Mouse (Mus musculus): ENCODE results near the gene Abr.

The Abr gene

DNA sequence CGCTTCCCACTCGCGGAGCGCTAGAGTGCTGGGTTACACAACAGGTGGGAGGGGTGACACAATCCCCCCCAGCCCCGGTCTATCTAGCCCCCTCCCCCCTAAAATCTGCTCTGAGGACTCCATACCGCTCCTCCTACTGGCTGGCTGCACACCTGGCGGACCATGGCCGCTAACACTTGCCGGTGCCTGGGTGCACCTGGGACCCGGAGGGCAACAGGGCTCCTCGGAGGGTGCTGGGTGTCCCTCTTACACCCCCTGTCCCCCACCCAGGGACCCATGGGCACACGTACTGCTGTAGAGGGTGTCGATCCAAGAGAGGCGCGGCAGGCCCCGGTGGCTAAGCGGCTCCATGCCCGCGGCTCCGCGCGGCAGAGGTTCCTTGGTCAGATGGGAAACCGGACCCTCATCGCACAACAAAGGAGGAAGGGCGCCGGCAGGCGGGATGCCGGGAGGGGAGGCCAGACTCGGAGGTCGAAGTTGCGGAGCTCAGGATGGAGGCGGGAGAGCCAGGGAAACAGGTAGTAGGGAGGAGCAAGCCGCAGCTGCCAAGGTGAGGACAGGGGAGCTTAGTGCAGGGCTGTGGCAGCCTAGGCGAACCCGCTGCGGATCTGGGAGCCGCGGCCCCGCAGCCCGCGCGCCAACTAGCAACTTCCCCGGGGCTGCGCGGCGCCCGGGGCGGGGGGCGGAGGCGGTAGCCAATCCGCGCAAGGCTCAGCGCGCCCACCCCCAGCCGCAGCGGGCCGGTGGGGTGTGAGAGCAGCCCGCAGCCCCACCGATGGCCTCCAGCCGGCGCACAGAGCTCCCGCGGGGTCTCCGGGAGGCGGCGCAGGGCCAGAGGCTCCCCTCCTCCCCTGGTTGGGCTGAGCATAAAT, 51.1 kb downstream of the Abr start:
- ATAC-seq (ENCODE audit: insufficient number of reproducible peaks, low FRiP score, low TSS enrichment) = no peak

GRCm38 (mm10) chr11:76570201-76570731, 51.8 kb downstream of the Abr start:
- no peak for ATAC-seq (ENCODE audit: insufficient number of reproducible peaks, low FRiP score, low TSS enrichment)

DNA sequence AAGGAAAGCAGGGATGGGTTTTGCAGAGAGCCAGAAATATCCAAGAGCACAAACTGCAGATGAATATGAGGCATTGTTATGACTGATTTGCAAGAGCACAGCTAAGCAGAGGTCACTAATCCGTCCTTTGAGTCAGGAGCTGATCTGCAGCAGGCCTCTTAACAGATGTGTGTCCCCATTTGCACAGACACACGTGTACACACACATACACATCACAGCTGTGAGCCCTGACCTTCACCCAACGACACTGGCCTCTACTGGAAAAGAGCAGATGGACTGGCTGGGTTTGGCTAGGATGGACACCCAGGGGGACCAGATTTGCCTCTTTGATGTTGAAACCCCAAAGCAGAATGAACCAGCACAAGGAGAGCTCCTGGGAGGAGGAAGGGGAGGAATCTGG, 52.7 kb downstream of the Abr start:
- ATAC-seq (ENCODE audit: insufficient number of reproducible peaks, low FRiP score, low TSS enrichment) = no peak

DNA sequence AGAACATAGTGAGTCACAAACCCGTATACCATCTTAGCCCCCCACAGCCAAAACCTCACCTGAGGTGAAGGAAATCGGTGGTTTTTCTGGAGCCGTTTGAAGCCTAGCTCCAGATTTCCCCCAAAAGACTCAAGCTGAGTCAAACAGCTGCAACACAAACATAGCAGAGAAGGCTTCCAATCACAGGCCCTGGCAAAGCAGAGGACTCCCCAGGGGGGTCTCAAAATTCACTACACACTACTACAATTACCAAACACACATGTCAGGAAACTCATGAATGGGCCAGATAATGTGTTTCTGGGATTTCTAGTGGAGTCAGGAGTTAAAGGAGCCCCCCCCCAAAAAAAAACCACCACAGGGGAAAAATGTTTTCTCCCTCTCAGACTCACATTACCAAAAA, 56.0 kb downstream of the Abr start:
- no peak for ATAC-seq (ENCODE audit: insufficient number of reproducible peaks, low FRiP score, low TSS enrichment)

GRCm38 (mm10) chr11:76562584-76562983, 59.5 kb downstream of the Abr start:
- no peak for ATAC-seq (ENCODE audit: insufficient number of reproducible peaks, low FRiP score, low TSS enrichment)

DNA sequence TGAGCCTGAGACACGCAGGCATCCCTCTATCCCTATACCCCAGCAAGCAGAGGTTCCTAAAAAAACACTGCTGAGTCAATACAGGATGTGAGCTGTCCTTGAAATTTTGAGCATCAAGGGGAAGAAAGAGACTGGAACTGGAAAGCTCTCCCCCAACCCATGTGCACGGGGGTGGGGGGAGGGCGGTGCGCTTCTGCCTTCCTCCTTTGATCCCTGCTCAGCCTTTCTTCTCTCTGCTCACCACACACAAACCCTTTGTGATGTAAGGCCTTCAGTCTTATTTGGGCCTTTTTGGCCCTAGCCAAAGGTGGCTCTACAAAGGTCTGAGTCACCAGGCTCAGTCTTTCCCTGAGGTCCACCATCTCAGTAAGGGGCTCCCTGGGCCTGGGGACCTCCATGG, 59.9 kb downstream of the Abr start:
- no peak for ATAC-seq (ENCODE audit: insufficient number of reproducible peaks, low FRiP score, low TSS enrichment)

GRCm38 (mm10) chr11:76557837-76558236, 64.3 kb downstream of the Abr start:
- ATAC-seq (ENCODE audit: insufficient number of reproducible peaks, low FRiP score, low TSS enrichment) = no peak

GRCm38 (mm10) chr11:76548153-76548721, 73.9 kb downstream of the Abr start:
- ATAC-seq (ENCODE audit: insufficient number of reproducible peaks, low FRiP score, low TSS enrichment) = no peak

DNA sequence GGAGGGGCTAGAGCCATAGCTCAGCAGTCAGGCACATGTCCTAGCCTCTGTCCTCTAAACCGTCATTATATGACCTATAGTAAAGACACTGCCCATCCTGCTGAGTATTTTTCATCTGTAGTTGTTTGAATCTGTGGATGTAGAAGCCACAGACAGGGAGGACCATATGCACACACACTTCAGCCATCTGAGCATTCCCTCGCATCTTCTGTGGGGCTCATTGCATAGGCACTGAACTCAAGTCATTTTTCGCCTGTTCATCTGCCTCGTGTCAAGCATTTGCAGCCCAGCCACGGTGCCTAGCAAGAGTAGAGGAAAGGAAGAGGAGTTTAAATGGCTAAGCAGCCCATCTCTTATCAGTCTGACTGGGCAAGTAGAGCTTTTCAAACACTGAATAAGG, 74.7 kb downstream of the Abr start:
- no peak for ATAC-seq (ENCODE audit: insufficient number of reproducible peaks, low FRiP score, low TSS enrichment)

- ATAC-seq (ENCODE audit: insufficient number of reproducible peaks, low FRiP score, low TSS enrichment) = no peak
Measured at GRCm38 (mm10) chr11:76546431-76546830, 75.7 kb downstream of the Abr start.

DNA sequence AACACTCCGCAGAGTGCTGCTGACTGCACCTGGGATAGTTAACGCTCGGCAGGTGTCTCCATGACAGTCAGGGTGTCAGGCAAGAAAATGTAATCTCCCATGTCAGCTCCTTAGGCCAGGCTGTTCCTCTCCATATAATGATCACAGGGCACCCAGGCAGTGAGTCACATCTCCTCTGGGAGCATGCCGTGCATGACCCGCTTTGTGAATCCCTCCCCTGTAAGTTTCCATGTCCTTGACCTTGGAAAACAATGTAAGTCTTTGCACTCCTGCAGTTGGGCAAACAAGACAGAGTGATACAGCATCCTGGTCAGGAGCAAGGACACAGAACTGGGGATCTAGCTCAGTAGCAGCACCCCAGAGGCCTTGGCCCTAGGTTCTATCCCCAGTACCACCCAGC, 78.8 kb downstream of the Abr start:
- ATAC-seq (ENCODE audit: insufficient number of reproducible peaks, low FRiP score, low TSS enrichment) = no peak

- no peak for ATAC-seq (ENCODE audit: insufficient number of reproducible peaks, low FRiP score, low TSS enrichment)
Measured at GRCm38 (mm10) chr11:76540973-76541372, 81.1 kb downstream of the Abr start.

- ATAC-seq (ENCODE audit: insufficient number of reproducible peaks, low FRiP score, low TSS enrichment) = peak; percentile 36; the same call in 1 of the 2 replicates
Measured at GRCm38 (mm10) chr11:76537401-76537800, 84.7 kb downstream of the Abr start.

- ATAC-seq (ENCODE audit: insufficient number of reproducible peaks, low FRiP score, low TSS enrichment) = no peak
Measured at GRCm38 (mm10) chr11:76536576-76537354, 85.3 kb downstream of the Abr start.

DNA sequence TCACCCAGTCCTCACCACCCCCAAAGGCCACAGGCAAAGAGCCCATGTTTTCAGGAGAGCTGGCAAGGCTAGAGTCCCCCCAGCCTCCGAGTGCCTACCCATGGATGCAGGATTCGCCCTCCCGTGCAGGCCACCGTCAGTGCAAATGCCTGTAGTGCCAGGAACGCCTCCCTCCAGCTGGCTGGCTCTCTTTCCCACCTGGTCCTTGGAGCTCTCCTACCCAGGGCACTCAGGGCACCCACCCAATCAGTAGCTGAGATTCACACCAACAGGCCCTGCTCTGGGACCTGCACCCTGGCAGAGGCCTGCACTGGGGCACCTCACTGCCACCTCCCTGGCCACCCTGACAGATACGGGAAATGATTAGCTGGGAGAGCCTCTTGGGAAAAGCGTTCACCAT, 90.1 kb downstream of the Abr start:
- ATAC-seq (ENCODE audit: insufficient number of reproducible peaks, low FRiP score, low TSS enrichment) = no peak

DNA sequence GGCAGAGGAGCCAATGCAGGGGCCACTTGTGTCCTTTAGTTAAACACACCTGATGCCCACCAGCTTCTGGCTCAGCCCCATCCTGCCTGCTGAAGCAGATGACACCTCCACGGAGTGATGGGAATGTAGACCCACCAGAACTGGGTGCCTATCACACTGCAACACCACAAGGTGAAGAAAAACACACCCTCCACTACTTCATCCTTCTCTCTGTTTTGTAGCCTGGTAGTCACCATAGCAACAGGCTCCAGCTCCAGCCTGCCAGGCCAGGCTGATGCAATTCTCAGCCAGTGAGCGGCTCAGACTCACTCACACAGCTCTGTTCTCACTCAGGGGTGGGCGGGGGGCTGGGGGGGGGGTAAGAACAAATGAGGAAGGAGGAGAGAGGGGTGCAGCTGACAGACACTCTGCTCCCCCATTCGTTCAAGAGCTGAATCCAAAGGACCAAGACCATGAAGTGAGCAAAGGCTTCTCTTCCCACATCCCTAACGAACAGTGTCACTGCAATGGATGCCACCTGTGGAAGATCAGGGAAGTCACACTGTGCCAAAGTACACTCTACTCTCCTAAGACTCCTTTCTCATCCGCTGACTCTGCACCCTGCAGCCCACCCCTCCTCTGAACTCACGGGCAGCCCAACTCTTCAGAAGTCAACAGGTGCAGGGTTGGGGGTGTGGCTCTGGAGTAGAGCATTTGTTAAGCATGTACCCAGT, 91.0 kb downstream of the Abr start:
- ATAC-seq (ENCODE audit: insufficient number of reproducible peaks, low FRiP score, low TSS enrichment) = no peak

- no peak for ATAC-seq (ENCODE audit: insufficient number of reproducible peaks, low FRiP score, low TSS enrichment)
Measured at GRCm38 (mm10) chr11:76530168-76530935, 91.8 kb downstream of the Abr start.

- ATAC-seq (ENCODE audit: insufficient number of reproducible peaks, low FRiP score, low TSS enrichment) = no peak
Measured at GRCm38 (mm10) chr11:76529352-76530141, 92.6 kb downstream of the Abr start.

Data from cerebellum, adult (tissue).